Mouse (Mus musculus) CH12.LX (cell line): ENCODE data around the gene Prepl. TPM values are rescaled to one million over a fixed set of nuclear protein-coding genes. Genes with fewer than 3 reads are reported as not detected.

Experiments
- DNase-seq: peaks from one replicate; pipeline ENCODE4 v3.0.0-alpha.2; 2013; ENCODE audit errors: extremely low read depth
- H3K27ac ChIP-seq: 2 replicates; pipeline ENCODE4 v1.5.1; 2012; ENCODE audit warnings: low read depth, mild to moderate bottlenecking, control low read depth, moderate library complexity; ENCODE audit not compliant: insufficient read depth
- H3K27me3 ChIP-seq: replicated peaks from 2 replicates; pipeline ENCODE3; 2012; ENCODE audit warnings: inconsistent platforms
- H3K36me3 ChIP-seq, 2 experiments: replicated peaks in 1 of 2; 2 replicates each; pipeline versions ENCODE3 to v1.6.1; 2012; ENCODE audit warnings: inconsistent platforms in 1 of 2, low read length in 1 of 2, mild to moderate bottlenecking in 1 of 2, mixed read lengths in 1 of 2, moderate library complexity in 1 of 2; ENCODE audit not compliant: control insufficient read depth in 1 of 2, insufficient read depth in 1 of 2
- H3K4me1 ChIP-seq, 2 experiments: 2 replicates each; pipeline ENCODE4 v1.6.1; 2012; ENCODE audit warnings: inconsistent platforms in 1 of 2, moderate library complexity in 1 of 2; ENCODE audit not compliant: insufficient read depth in 2 of 2, control insufficient read depth in 1 of 2
- H3K4me2 ChIP-seq: 2 replicates; pipeline ENCODE4 v1.6.1; 2012; ENCODE audit warnings: low read depth, mild to moderate bottlenecking, control low read depth; ENCODE audit not compliant: poor library complexity, insufficient read depth, severe bottlenecking
- H3K4me3 ChIP-seq, 3 experiments: fragments of 150-350 bp in 1 of 3; sonication (generic) in 1 of 3; replicated peaks in 1 of 3; 2 replicates each; pipeline versions ENCODE3 to v1.5.1; 2011 to 2012; ENCODE audit warnings: low read depth in 2 of 3, low read length in 2 of 3, mild to moderate bottlenecking in 2 of 3, moderate library complexity in 2 of 3, control low read depth in 1 of 3, improper control_type of control experiment in 1 of 3, inconsistent platforms in 1 of 3, mixed read lengths in 1 of 3; ENCODE audit not compliant: poor library complexity in 1 of 3
- H3K79me2 ChIP-seq: replicated peaks from 2 replicates; pipeline ENCODE4 v1.6.1; 2012; ENCODE audit warnings: mild to moderate bottlenecking, moderate library complexity; ENCODE audit not compliant: control insufficient read depth, poor library complexity, insufficient read depth, severe bottlenecking; ENCODE audit errors: extremely low read depth
- H3K9ac ChIP-seq: 2 replicates; pipeline ENCODE4 v1.6.1; 2012; ENCODE audit warnings: low read depth, mild to moderate bottlenecking, control low read depth, moderate library complexity; ENCODE audit not compliant: insufficient read depth
- H3K9me3 ChIP-seq: replicated peaks from 2 replicates; pipeline ENCODE3; 2012; ENCODE audit warnings: low read length, inconsistent platforms, mixed read lengths
- BHLHE40 ChIP-seq: IDR thresholded peaks from 2 replicates; pipeline ENCODE4 v1.6.1; 2011; ENCODE audit warnings: mild to moderate bottlenecking, low read depth, low read length, improper control_type of control experiment
- CHD1 ChIP-seq: IDR thresholded peaks from 2 replicates; pipeline ENCODE4 v1.6.1; 2012; ENCODE audit warnings: low read depth, low read length, improper control_type of control experiment, inconsistent platforms
- CHD2 ChIP-seq: IDR thresholded peaks from 2 replicates; pipeline ENCODE4 v1.6.1; 2011; ENCODE audit warnings: low read length, improper control_type of control experiment
- E2F4 ChIP-seq: IDR thresholded peaks from 2 replicates; pipeline ENCODE4 v1.6.1; 2011; ENCODE audit warnings: low read depth, low read length, improper control_type of control experiment; ENCODE audit not compliant: insufficient replicate concordance
- EP300 ChIP-seq: IDR thresholded peaks from 2 replicates; pipeline ENCODE4 v1.6.1; 2011; ENCODE audit warnings: low read length, improper control_type of control experiment
- HCFC1 ChIP-seq: IDR thresholded peaks from 2 replicates; pipeline ENCODE4 v1.6.1; 2012; ENCODE audit warnings: low read depth, mild to moderate bottlenecking, inconsistent platforms, low read length, improper control_type of control experiment
- JUN ChIP-seq: IDR thresholded peaks from 2 replicates; pipeline ENCODE4 v1.6.1; 2011; ENCODE audit warnings: low read depth, mild to moderate bottlenecking, low read length, improper control_type of control experiment, moderate library complexity; ENCODE audit not compliant: insufficient read depth
- KAT2A ChIP-seq: IDR thresholded peaks from 2 replicates; pipeline ENCODE4 v1.6.1; 2012; ENCODE audit warnings: low read length, improper control_type of control experiment, inconsistent platforms; ENCODE audit not compliant: insufficient replicate concordance
- MAX ChIP-seq: IDR thresholded peaks from 2 replicates; pipeline ENCODE4 v1.6.1; 2011; ENCODE audit warnings: low read length, improper control_type of control experiment
- MAZ ChIP-seq: IDR thresholded peaks from 2 replicates; pipeline ENCODE4 v1.6.1; 2012; ENCODE audit warnings: low read depth, mild to moderate bottlenecking, inconsistent platforms, low read length, improper control_type of control experiment, moderate library complexity
- POLR2A ChIP-seq: IDR thresholded peaks from 2 replicates; pipeline ENCODE4 v1.6.1; 2011; ENCODE audit warnings: low read depth, mild to moderate bottlenecking, improper control_type of control experiment, low read length
- POLR2AphosphoS2 ChIP-seq: IDR thresholded peaks from 2 replicates; pipeline ENCODE4 v1.6.1; 2011; ENCODE audit warnings: low read depth, low read length, improper control_type of control experiment
- TCF12 ChIP-seq: IDR thresholded peaks from 2 replicates; pipeline ENCODE4 v1.6.1; 2014; ENCODE audit warnings: low read depth, mild to moderate bottlenecking, inconsistent platforms, low read length, improper control_type of control experiment
- USF2 ChIP-seq: conservative IDR thresholded peaks from 2 replicates; pipeline ENCODE4 v1.6.1; 2011; ENCODE audit warnings: low read depth, low read length, improper control_type of control experiment
- ZC3H11A ChIP-seq: IDR thresholded peaks from 2 replicates; pipeline ENCODE4 v1.6.1; 2012; ENCODE audit warnings: low read depth, mild to moderate bottlenecking, inconsistent platforms, low read length, improper control_type of control experiment
- ZKSCAN1 ChIP-seq: IDR thresholded peaks from 2 replicates; pipeline ENCODE4 v1.6.1; 2012; ENCODE audit warnings: low read depth, inconsistent platforms, low read length, improper control_type of control experiment, borderline replicate concordance
- ZMIZ1 ChIP-seq: IDR thresholded peaks from 2 replicates; pipeline ENCODE4 v1.6.1; 2012; ENCODE audit warnings: low read depth, mild to moderate bottlenecking, inconsistent platforms, low read length, improper control_type of control experiment
- dilution Hi-C: fragments of 300-500 bp; cut with MboI; formaldehyde crosslinking; loops from 2 replicates; pipeline ENCODE4 v1.14.3; 2020; ENCODE audit warnings: low sequenced_read_pairs; ENCODE audit not compliant: extremely low pct_unique_long_range_greater_than_20kb, extremely low pct_ligation_motif_present
- in situ Hi-C: fragments of 300-500 bp; cut with MboI; formaldehyde crosslinking; loops from 3 replicates; pipeline ENCODE4 v1.14.3; 2019; ENCODE audit warnings: low sequenced_read_pairs, low pct_ligation_motif_present, low pct_unique_long_range_greater_than_20kb, mixed read lengths
- polyA plus RNA-seq: library from polyadenylated mRNA; unstranded; fragments of >175 nt; gene quantifications from 2 replicates; pipeline ENCODE4 v1.2.1, GENCODE M21; 2012; ENCODE audit warnings: low read depth; ENCODE audit not compliant: insufficient read length
- total RNA-seq, 2 experiments: library from RNA; depleted of rRNA; stranded (reverse); fragments of 300-350 nt in 1 of 2; fragments of >200 nt in 1 of 2; gene quantifications; 2 replicates each; pipeline ENCODE4 v1.2.3; 2012 to 2014

Gene Prepl
- total and polyA plus RNA-seq, 3 experiments: 7.0 to 22.9 (median 8.5) TPM

DNA sequence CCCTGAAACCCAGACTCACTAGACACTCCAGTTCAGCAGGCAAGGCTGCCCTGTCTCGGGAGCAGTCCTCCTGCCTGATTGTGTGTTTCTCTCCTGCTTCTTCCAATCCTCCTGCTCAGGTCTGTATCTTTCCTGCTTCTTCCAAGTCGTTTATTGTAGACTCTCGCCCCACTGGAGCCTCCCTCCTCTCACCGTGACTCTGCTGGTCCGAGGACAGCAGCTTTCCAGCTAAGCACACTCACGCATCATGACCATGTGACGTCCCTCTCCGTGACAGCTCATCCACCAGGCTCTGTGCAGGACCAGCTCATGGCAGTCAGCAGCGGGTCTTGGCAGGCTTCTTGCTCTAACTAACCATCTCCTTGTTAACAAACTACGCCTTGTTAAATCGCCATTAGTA, 56.0 kb downstream of the Prepl start:
- in situ Hi-C loops: no loop called here

DNA sequence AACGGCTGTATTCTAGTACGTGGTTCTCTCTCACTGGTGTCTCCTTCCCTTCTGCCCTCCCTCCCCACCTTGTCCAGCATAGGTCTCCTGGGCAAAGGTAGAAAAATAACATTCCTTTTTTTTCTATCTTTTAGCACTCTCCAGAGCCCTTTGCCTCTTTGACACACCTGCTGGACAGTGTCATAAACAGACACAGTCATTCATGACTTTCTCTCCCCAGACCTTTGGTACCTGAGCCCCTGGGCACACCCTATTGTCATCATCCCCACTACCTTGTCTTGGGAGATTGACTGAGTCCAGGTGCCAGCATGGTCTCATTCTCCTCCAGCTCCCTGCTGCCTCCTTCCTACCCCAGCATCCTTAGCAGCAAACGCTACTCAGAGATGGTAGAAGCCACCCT, 57.0 kb downstream of the Prepl start:
- H3K27me3 ChIP-seq: no peaks in the 10 kb centered on the region
- in situ Hi-C loops: no loop called here
- H3K36me3 ChIP-seq: no peaks in the 10 kb centered on the region
- dilution Hi-C loops: no loop called here
- TF ChIP-seq MAX: no peak
- no peak for TF ChIP-seq ZKSCAN1
- no peak for DNase-seq
- no peak overlapping the region for H3K4me3 ChIP-seq
- no peaks in the 10 kb centered on the region for H3K9me3 ChIP-seq
- H3K4me1 ChIP-seq: peaks cover 0 to 4% of the 10 kb centered on the region in 2 experiments; a peak in 1 of 4 replicates
- H3K9ac ChIP-seq: no peak overlapping the region
- H3K4me2 ChIP-seq: no peak overlapping the region
- H3K27ac ChIP-seq: no peak overlapping the region
- no peaks in the 10 kb centered on the region for H3K79me2 ChIP-seq

More for the DNA sequence above, 56.0 kb downstream of the Prepl start:
- H3K27me3 ChIP-seq: no peaks in the 10 kb centered on the region
- H3K4me1 ChIP-seq: peaks cover 0 to 4% of the 10 kb centered on the region in 2 experiments; a peak in 1 of 4 replicates
- dilution Hi-C loops: no loop called here
- DNase-seq: no peak
- no peaks in the 10 kb centered on the region for H3K9me3 ChIP-seq
- no peak overlapping the region for H3K9ac ChIP-seq
- no peak overlapping the region for H3K4me2 ChIP-seq
- H3K27ac ChIP-seq: no peak overlapping the region
- H3K36me3 ChIP-seq: no peaks in the 10 kb centered on the region
- TF ChIP-seq BHLHE40 (no peak), JUN (no peak), EP300 (no peak), ZKSCAN1 (no peak)
- H3K4me3 ChIP-seq: no peak overlapping the region
- no peaks in the 10 kb centered on the region for H3K79me2 ChIP-seq

- dilution Hi-C loops: no loop called here
- no peaks in the 10 kb centered on the region for H3K27me3 ChIP-seq
- in situ Hi-C loops: no loop called here
- DNase-seq: no peak
- H3K4me3 ChIP-seq: no peak overlapping the region
- no peaks in the 10 kb centered on the region for H3K36me3 ChIP-seq
- H3K9me3 ChIP-seq: no peaks in the 10 kb centered on the region
- H3K79me2 ChIP-seq: no peaks in the 10 kb centered on the region
- peaks cover 0 to 4% of the 10 kb centered on the region in 2 experiments; a peak in 1 of 4 replicates for H3K4me1 ChIP-seq
- H3K9ac ChIP-seq: no peak overlapping the region
- no peak overlapping the region for H3K27ac ChIP-seq
- no peak overlapping the region for H3K4me2 ChIP-seq
- no peak for TF ChIP-seq CHD2
Measured at GRCm38 (mm10) chr17:85030651-85031050, 59.4 kb downstream of the Prepl start.

DNA sequence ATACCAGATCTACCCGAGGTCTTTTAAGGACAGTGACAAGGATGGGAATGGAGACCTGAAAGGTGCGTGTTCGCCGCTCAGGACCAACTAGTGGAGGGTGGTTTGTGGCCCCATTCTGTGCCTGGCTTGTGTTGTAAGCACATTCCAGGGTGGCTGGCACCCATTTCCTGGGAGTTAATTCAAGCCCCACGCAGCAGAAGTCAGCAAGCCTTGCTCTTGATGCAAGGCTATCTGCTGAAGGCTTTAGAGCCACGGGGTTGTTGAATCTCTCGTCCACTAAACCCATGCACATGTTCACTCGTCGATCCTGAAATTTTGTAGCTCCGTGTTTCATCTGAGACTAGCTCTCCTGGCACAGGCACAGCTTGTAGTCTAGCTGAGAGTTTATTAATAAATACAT, 61.2 kb downstream of the Prepl start:
- Histone ChIP-seq H3K9me3 (no peaks in the 10 kb centered on the region), H3K27ac (no peak overlapping the region), H3K4me1 (peaks cover 0 to under 1% of the 10 kb centered on the region in 2 experiments; a peak in 2 of 4 replicates), H3K79me2 (no peaks in the 10 kb centered on the region), H3K4me2 (no peak overlapping the region), H3K27me3 (no peaks in the 10 kb centered on the region), H3K36me3 (peaks cover 0 to 8% of the 10 kb centered on the region in 2 experiments), H3K4me3 (no peak overlapping the region), H3K9ac (no peak overlapping the region)
- no peak for DNase-seq
- dilution Hi-C loops: no loop called here
- TF ChIP-seq ZKSCAN1 (no peak), POLR2A (no peak), POLR2AphosphoS2 (no peak), E2F4 (no peak), HCFC1 (no peak), CHD1 (no peak), ZC3H11A (no peak), KAT2A (no peak), ZMIZ1 (no peak), TCF12 (no peak), USF2 (no peak), MAZ (no peak), MAX (no peak)
- in situ Hi-C loops: no loop called here
